Mouse (Mus musculus) forebrain, embryonic 14.5 days (tissue): Measurements from ENCODE around the gene Hist1h2ab. TPM values are rescaled to one million over a fixed set of nuclear protein-coding genes. Genes with fewer than 3 reads are reported as not detected.
"Not testable (repeated sequence)": the region's sequence is repeated elsewhere in the genome, so short reads cannot be mapped to it uniquely, and the experiment has no call there.

Source experiments
- ATAC-seq: fragments of 200-750 bp; cut with Nextera tagmentation; 2 replicates; pipeline ENCODE4 v1.8.0; 2017; ENCODE audit warnings: mild to moderate bottlenecking, moderate library complexity
- DNase-seq: peaks from one replicate; pipeline ENCODE4 v3.0.0-alpha.2; 2015; ENCODE audit warnings: low spot score
- H3K27ac ChIP-seq: fragments of 300-500 bp; sonication (generic); 2 replicates; pipeline ENCODE4 v1.5.1; 2014; ENCODE audit warnings: low read depth, mild to moderate bottlenecking, control low read depth, low read length, moderate library complexity
- H3K27me3 ChIP-seq: fragments of 300-500 bp; sonication (generic); replicated peaks from 2 replicates; pipeline ENCODE4 v1.6.1; 2014; ENCODE audit warnings: low read length, control low read depth, mixed read lengths; ENCODE audit not compliant: control insufficient read depth, insufficient read depth
- H3K36me3 ChIP-seq: fragments of 300-500 bp; sonication (generic); 2 replicates; pipeline ENCODE4 v1.6.1; 2014; ENCODE audit warnings: low read length, control low read depth; ENCODE audit not compliant: control insufficient read depth, insufficient read depth
- H3K4me1 ChIP-seq: fragments of 300-500 bp; sonication (generic); 2 replicates; pipeline ENCODE4 v1.6.1; 2014; ENCODE audit warnings: antibody characterized with exemption, low read length, control low read depth; ENCODE audit not compliant: control insufficient read depth, insufficient read depth
- H3K4me2 ChIP-seq: fragments of 300-500 bp; sonication (generic); 2 replicates; pipeline ENCODE4 v1.6.1; 2014; ENCODE audit warnings: mild to moderate bottlenecking, control low read depth, low read length
- H3K4me3 ChIP-seq: fragments of 300-500 bp; sonication (generic); 2 replicates; pipeline ENCODE4 v1.5.1; 2014; ENCODE audit warnings: low read depth, low read length, control low read depth
- H3K9ac ChIP-seq: fragments of 300-500 bp; sonication (generic); 2 replicates; pipeline ENCODE4 v1.6.1; 2014; ENCODE audit warnings: mild to moderate bottlenecking, low read length, control low read depth, moderate library complexity
- H3K9me3 ChIP-seq: fragments of 300-500 bp; sonication (generic); replicated peaks from 2 replicates; pipeline ENCODE4 v1.6.1; 2016; ENCODE audit warnings: low read length, control low read depth, mixed read lengths; ENCODE audit not compliant: control insufficient read depth
- WGBS: fragments of 180-500 bp; shearing (Covaris S2); extraction: QIAGEN DNeasy Blood & Tissue Kit; methylation state at CpG from one replicate; pipeline ENCODE4 v1.1.7; 2014; 5-methylcytosine and 5-hydroxymethylcytosine counted together
- polyA plus RNA-seq: library from polyadenylated mRNA; unstranded; fragments of >200 nt; fragmentation: Nextera tagmentation; extraction: Ambion mirVana; gene quantifications from 2 replicates; pipeline ENCODE4 v1.2.1, GENCODE M21; 2014

Hist1h2ab gene
- polyA plus RNA-seq, 1 experiment from 2014 or later = 49.2 TPM

GRCm38 (mm10) chr13:23710374-23711089 lies 40.4 kb upstream of the Hist1h2ab start, which contains the start of gene Hfe:
Gene Hfe (minus strand): TSS chr13:23710854.
- H3K4me1 ChIP-seq = peaks cover 11% of the 10 kb centered on the region; the same call in 1 of the 2 replicates
- peak; percentile 36 for DNase-seq
- H3K4me3 ChIP-seq = peak within 1 kb of the TSS; percentile 20
- H3K9ac ChIP-seq = peak within 1 kb of the TSS; percentile 54
- no peaks in the 10 kb centered on the region for H3K27me3 ChIP-seq
- 0 out of 2 replicates have a peak, but pooled peaks have one; percentile 32 for ATAC-seq
- no peaks in the 10 kb centered on the region for H3K9me3 ChIP-seq
- 5% methylated on average over 17 of the region's 17 CpGs for WGBS
- peak within 1 kb of the TSS; percentile 52 for H3K4me2 ChIP-seq
- no peak within 1 kb of the TSS for H3K27ac ChIP-seq
- H3K36me3 ChIP-seq = no peaks in the 10 kb centered on the region

- H3K9ac ChIP-seq = no peak overlapping the region
- no peak overlapping the region for H3K4me2 ChIP-seq
- no peaks in the 10 kb centered on the region for H3K9me3 ChIP-seq
- H3K27me3 ChIP-seq = no peaks in the 10 kb centered on the region
- no peak overlapping the region for H3K27ac ChIP-seq
- ATAC-seq (no peak), DNase-seq (no peak)
- H3K36me3 ChIP-seq = no peaks in the 10 kb centered on the region
- H3K4me1 ChIP-seq = no peaks in the 10 kb centered on the region
- 86% methylated on average over 5 of the region's 5 CpGs for WGBS
- H3K4me3 ChIP-seq = no peak overlapping the region
Observed at GRCm38 (mm10) chr13:23716261-23717042, 34.5 kb upstream of the Hist1h2ab start.

DNA sequence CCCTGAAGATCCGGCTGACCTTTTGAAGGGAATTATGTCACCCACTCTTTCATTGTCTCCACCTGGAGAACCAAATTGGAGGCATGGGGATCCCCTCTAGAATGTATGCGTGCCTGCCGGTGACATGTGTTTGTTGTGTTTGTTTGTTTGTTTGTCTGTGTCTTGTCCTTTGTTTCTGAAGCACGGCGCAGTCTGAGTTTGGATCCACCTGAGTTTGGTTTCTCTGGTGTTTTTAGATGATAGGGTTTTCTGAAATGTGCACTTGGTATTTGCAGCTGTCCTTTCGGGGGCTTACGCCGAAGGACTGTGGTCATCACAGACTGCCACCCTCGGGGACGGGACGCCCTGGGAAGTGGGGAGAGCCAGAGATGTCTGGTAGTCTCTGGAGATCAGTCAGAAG lies 33.8 kb upstream of the Hist1h2ab start:
- no peaks in the 10 kb centered on the region for H3K4me1 ChIP-seq
- H3K27me3 ChIP-seq = no peaks in the 10 kb centered on the region
- H3K9me3 ChIP-seq = no peaks in the 10 kb centered on the region
- 61% methylated on average over 11 of the region's 11 CpGs for WGBS
- ATAC-seq (no peak), DNase-seq (no peak)
- no peak overlapping the region for H3K27ac ChIP-seq
- no peak overlapping the region for H3K4me2 ChIP-seq
- no peak overlapping the region for H3K9ac ChIP-seq
- no peaks in the 10 kb centered on the region for H3K36me3 ChIP-seq
- H3K4me3 ChIP-seq = no peak overlapping the region

DNA sequence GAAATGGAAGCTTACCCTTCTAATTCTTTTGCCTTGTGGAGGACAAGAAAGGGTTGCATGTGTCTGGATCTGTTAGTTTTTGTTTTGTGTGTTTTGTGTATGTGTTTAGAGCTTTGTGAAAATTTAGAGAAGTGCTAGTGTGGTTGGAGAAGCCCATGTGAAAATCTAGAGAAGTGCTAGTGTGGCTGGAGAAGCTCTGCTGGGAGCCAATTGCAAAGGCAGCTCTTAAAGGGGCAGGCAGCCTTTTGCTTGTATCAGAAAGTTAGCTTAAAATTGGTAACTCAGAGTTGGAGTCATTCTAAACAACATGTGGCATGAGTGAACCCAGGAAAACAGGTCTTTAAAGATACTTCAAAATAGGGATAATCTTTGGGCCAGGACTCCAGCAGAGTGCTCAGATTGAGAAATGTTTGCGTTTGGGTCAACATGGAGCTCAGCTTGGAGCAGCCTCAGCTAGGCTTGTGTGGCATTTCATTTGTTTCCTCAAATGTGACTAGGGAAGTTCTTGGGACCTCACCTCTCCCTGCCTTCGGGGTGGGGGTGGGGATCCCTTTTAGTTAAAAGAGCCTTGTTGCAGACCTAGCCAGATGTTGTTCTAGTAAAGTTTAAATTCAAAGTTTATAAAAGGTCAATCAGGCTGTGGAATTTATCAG lies 33.2 kb upstream of the Hist1h2ab start:
- not testable (repeated sequence) for H3K9ac ChIP-seq, H3K27me3 ChIP-seq, H3K36me3 ChIP-seq, H3K4me1 ChIP-seq, ATAC-seq, H3K27ac ChIP-seq, DNase-seq, H3K4me3 ChIP-seq, H3K9me3 ChIP-seq, H3K4me2 ChIP-seq
- 16% methylated on average over 2 of the region's 2 CpGs for WGBS

- DNase-seq = no peak
Observed at GRCm38 (mm10) chr13:23724239-23724638, 26.7 kb upstream of the Hist1h2ab start.

DNA sequence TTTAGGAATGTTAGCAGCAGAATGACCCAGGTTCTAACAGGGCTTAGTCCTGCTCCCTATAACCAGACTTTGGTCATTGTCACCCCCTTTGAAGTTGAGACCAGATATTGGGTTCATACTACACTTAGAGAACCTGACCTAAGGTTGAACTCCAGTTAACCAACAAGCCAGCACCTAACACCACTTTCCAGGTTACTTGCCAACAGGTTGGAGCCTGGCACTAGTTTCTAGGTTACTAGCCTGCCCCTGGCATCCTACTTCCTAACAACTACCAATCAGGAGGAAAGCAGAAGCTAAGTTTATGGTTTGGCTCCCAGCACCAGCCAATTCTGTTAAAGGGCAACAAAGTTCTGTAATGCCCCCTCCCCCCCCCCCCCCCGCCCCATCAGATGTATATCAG lies 25.7 kb upstream of the Hist1h2ab start:
- no peak overlapping the region for H3K27ac ChIP-seq
- H3K4me3 ChIP-seq = no peak overlapping the region
- DNase-seq (no peak), ATAC-seq (no peak)
- no peak overlapping the region for H3K4me2 ChIP-seq
- H3K4me1 ChIP-seq = no peaks in the 10 kb centered on the region
- H3K9ac ChIP-seq = no peak overlapping the region
- H3K27me3 ChIP-seq = no peaks in the 10 kb centered on the region
- WGBS = 20% methylated on average over 1 of the region's 1 CpGs
- H3K36me3 ChIP-seq = no peaks in the 10 kb centered on the region
- H3K9me3 ChIP-seq = no peaks in the 10 kb centered on the region

More at GRCm38 (mm10) chr13:23724239-23724638, 26.7 kb upstream of the Hist1h2ab start:
- Histone ChIP-seq H3K4me3 (no peak overlapping the region), H3K4me1 (no peaks in the 10 kb centered on the region), H3K9ac (no peak overlapping the region), H3K27me3 (no peaks in the 10 kb centered on the region), H3K4me2 (no peak overlapping the region), H3K36me3 (no peaks in the 10 kb centered on the region), H3K9me3 (no peaks in the 10 kb centered on the region), H3K27ac (no peak overlapping the region)
- ATAC-seq = no peak
- WGBS = 92% methylated on average over 4 of the region's 4 CpGs

GRCm38 (mm10) chr13:23728472-23729191 lies 22.3 kb upstream of the Hist1h2ab start:
- no peaks in the 10 kb centered on the region for H3K4me1 ChIP-seq
- H3K4me3 ChIP-seq = no peak overlapping the region
- H3K4me2 ChIP-seq = no peak overlapping the region
- no peaks in the 10 kb centered on the region for H3K27me3 ChIP-seq
- ATAC-seq (no peak), DNase-seq (no peak)
- H3K9me3 ChIP-seq = no peaks in the 10 kb centered on the region
- 90% methylated on average over 18 of the region's 18 CpGs for WGBS
- no peaks in the 10 kb centered on the region for H3K36me3 ChIP-seq
- H3K27ac ChIP-seq = no peak overlapping the region; the same call in 1 of the 2 replicates
- H3K9ac ChIP-seq = no peak overlapping the region

- ATAC-seq (no peak), DNase-seq (no peak)
- Histone ChIP-seq H3K9ac (no peak overlapping the region), H3K4me2 (no peak overlapping the region), H3K27me3 (no peaks in the 10 kb centered on the region), H3K36me3 (no peaks in the 10 kb centered on the region), H3K27ac (no peak overlapping the region; the same call in 1 of the 2 replicates), H3K4me1 (no peaks in the 10 kb centered on the region), H3K4me3 (no peak overlapping the region), H3K9me3 (no peaks in the 10 kb centered on the region)
- WGBS = 96% methylated on average over 9 of the region's 9 CpGs
Observed at GRCm38 (mm10) chr13:23729192-23729525, 21.8 kb upstream of the Hist1h2ab start.
